Mouse (Mus musculus): Measurements from ENCODE around the gene Sfxn3. TPM values are rescaled to one million over a fixed set of nuclear protein-coding genes. Genes with fewer than 3 reads are reported as not detected.

Gene Sfxn3
- polyA plus RNA-seq, 1 experiment from 2014 or later = 34.8 TPM

GRCm38 (mm10) chr19:45081841-45082550 is 34.7 kb downstream of the Sfxn3 start:
- Histone ChIP-seq H3K36me3 (ENCODE audit: inconsistent target) (no peaks in the 10 kb centered on the region), H3K4me3 (ENCODE audit: inconsistent target) (no peak overlapping the region), H3K27ac (no peak overlapping the region), H3K79me2 (ENCODE audit: inconsistent target) (no peaks in the 10 kb centered on the region)
- WGBS (ENCODE audit: missing documents) = 27% methylated on average over 11 of the region's 11 CpGs

DNA sequence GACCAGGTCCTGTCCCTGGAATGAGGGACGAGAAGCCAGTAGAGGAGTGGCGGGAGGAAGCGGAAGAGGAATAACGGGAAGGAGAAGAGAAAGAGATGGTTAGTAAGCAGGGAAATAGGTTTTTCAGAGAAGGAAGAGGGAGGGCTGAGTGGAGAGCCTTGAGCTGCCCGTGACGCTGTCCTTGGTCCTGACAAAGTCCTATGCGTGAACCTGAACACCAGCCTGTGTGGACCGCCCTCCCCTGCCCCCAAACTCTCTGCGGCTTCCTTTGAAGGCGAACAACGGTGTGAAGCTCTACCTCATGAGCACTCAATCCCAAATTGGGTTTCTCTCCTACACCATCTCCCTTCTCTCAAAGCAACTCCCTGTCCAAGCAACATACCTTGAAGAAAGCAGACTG is 50.6 kb downstream of the Sfxn3 start:
- WGBS (ENCODE audit: missing documents) = 14% methylated on average over 11 of the region's 11 CpGs
- no peaks in the 10 kb centered on the region for H3K79me2 ChIP-seq (ENCODE audit: inconsistent target)
- H3K4me3 ChIP-seq (ENCODE audit: inconsistent target) = no peak overlapping the region
- H3K36me3 ChIP-seq (ENCODE audit: inconsistent target) = no peaks in the 10 kb centered on the region
- no peak overlapping the region for H3K27ac ChIP-seq

DNA sequence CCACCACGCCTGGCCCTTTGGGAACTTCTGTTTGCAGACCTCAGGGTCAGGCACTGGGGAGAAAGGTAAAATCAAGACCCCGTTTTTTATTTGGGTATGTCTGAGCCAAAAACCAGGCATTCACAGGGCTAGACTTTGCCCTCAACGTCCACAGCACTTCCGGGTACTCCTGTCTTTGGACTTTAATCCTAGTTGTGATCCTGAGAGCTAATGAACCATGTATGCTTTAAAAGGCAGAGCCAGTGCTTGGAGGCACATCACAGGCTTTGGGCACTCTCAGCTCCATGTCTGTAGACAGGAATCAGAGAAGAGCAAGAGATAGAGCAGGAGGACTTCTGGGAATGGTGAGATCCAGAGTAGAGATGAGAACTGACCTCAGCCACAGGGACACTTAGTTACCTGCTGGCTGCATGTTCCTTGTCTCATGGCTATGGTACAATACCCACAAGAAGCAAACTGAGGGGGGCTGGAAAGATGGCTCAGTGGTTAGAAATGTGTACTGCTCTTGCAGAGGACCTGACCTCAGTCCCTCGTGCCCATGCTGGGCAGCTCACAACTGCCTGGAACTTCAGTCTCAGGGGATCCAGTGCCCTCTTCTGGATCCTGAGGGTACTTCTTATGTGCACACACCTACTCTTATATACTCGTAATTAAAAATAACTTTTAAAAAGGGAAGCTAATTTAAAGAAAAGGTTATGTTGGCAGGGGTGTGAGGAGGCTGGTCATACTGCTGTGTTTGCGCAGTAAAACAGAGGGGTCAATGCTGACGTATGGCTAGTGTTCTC is 53.4 kb downstream of the Sfxn3 start:
- Histone ChIP-seq H3K79me2 (ENCODE audit: inconsistent target) (no peaks in the 10 kb centered on the region), H3K4me3 (ENCODE audit: inconsistent target) (no peak overlapping the region), H3K36me3 (ENCODE audit: inconsistent target) (no peaks in the 10 kb centered on the region), H3K27ac (no peak overlapping the region)
- WGBS (ENCODE audit: missing documents) = 69% methylated on average over 8 of the region's 8 CpGs

- WGBS (ENCODE audit: missing documents) = 25% methylated on average over 1 of the region's 1 CpGs
- H3K27ac ChIP-seq = no peak overlapping the region
- H3K4me3 ChIP-seq (ENCODE audit: inconsistent target) = no peak overlapping the region
- H3K79me2 ChIP-seq (ENCODE audit: inconsistent target) = no peaks in the 10 kb centered on the region
- no peaks in the 10 kb centered on the region for H3K36me3 ChIP-seq (ENCODE audit: inconsistent target)
Measured at GRCm38 (mm10) chr19:45105591-45105990, 58.3 kb downstream of the Sfxn3 start.

Other genes with a start within 250 kb of the Sfxn3 start
- gene Slf2, start 116.4 kb upstream of the Sfxn3 start, polyA plus RNA-seq (2018) = 17.7 to 22.1 TPM (median 21.7 TPM) in 3 replicates
- gene Sema4g, start 58.4 kb upstream of the Sfxn3 start, polyA plus RNA-seq (2018) = 0.04 TPM in 1 of 3 replicates, not detected in the others
- 3.0 to 4.7 TPM (median 4.3 TPM) in 3 replicates for gene Twnk, start 41.8 kb upstream of the Sfxn3 start, polyA plus RNA-seq (2018)
- 29.1 to 41.9 TPM (median 39.7 TPM) in 3 replicates for gene Mrpl43, start 41.1 kb upstream of the Sfxn3 start, polyA plus RNA-seq (2018)
- 1.4 to 4.7 TPM (median 2.3 TPM) in 3 replicates for gene Lzts2, start 33.1 kb upstream of the Sfxn3 start, polyA plus RNA-seq (2018)
- not detected in 3 replicates for gene Pdzd7, start 1.8 kb upstream of the Sfxn3 start, polyA plus RNA-seq (2018)
- 0.10 to 0.33 TPM in 2 of 3 replicates, not detected in the other for gene Kazald1, start 27.7 kb downstream of the Sfxn3 start, polyA plus RNA-seq (2018)
- not detected in 3 replicates for gene Tlx1, start 103.2 kb downstream of the Sfxn3 start, polyA plus RNA-seq (2018)
- not detected in 3 replicates for gene Lbx1, start 188.3 kb downstream of the Sfxn3 start, polyA plus RNA-seq (2018)

All from macrophage (primary cell).